In genomic region chr7:81992131-81993061, GRCm38 (mm10) we compare ENCODE assay signal across 9 mouse cellular contexts. TPM values are rescaled to one million over a fixed set of nuclear protein-coding genes. Genes with fewer than 3 reads are reported as not detected.
DNase-seq lines count a peak whose midpoint lies in the region; ATAC-seq lines count a peak whose summit lies in the region.
"Had no signal": no experiment of that assay in that cellular context is flagged by ENCODE, and none has a peak within 500 bp of the region (broad histone marks: within the 10 kb centered on the region; RNA-seq: fewer than 3 reads in every experiment).

Bnc1 (minus strand) TSS chr7:81992292.

- WGBS in heart, embryonic 11.5 days (ENCODE audit: insufficient replicate concordance), result under 1% methylated on average over 105 of the region's 105 CpGs
- WGBS in forebrain, embryonic 16.5 days, result under 1% methylated on average over 74 of the region's 105 CpGs
- under 1% methylated on average over 103 of the region's 105 CpGs for WGBS in limb, embryonic 10.5 days
- under 1% methylated on average over 85 of the region's 105 CpGs for WGBS in neural tube, embryonic 15.5 days

- H3K4me1 ChIP-seq in heart, embryonic 11.5 days (ENCODE audit: control insufficient read depth, insufficient read depth, low read length), result peaks cover 5% of the 10 kb centered on the region; the same call in 1 of the 2 replicates
- peaks cover 15% of the 10 kb centered on the region for H3K4me1 ChIP-seq in forebrain, embryonic 16.5 days (replicated peaks; ENCODE audit: control insufficient read depth, insufficient read depth, low read length)
- H3K4me1 ChIP-seq in limb, embryonic 10.5 days, result peaks cover 53% of the 10 kb centered on the region
- peaks cover 16% of the 10 kb centered on the region for H3K4me1 ChIP-seq in neural tube, embryonic 15.5 days

- peak within 1 kb of the TSS; percentile 58 for H3K9ac ChIP-seq in heart, embryonic 11.5 days (ENCODE audit: low read depth, low read length)
- H3K9ac ChIP-seq in forebrain, embryonic 16.5 days (replicated peaks; ENCODE audit: low read depth, low read length), result peak within 1 kb of the TSS; percentile 37; the same call in 1 of the 2 replicates
- H3K9ac ChIP-seq in neural tube, embryonic 15.5 days (replicated peaks), result peak within 1 kb of the TSS; percentile 38

- H3K27ac ChIP-seq in heart, embryonic 11.5 days (ENCODE audit: low read depth, low read length), result peak within 1 kb of the TSS; percentile 24; the same call in 1 of the 2 replicates
- H3K27ac ChIP-seq in forebrain, embryonic 16.5 days (ENCODE audit: low read length), result no peak within 1 kb of the TSS
- H3K27ac ChIP-seq in limb, embryonic 10.5 days, result peak within 1 kb of the TSS; percentile 83
- no peak within 1 kb of the TSS for H3K27ac ChIP-seq in neural tube, embryonic 15.5 days (replicated peaks)

- DNase-seq in heart, postnatal 25 days (ENCODE audit: low spot score), result no peak
- DNase-seq in NIH3T3 (ENCODE audit: low read depth), result peak; percentile 50
- DNase-seq in limb, embryonic 10.5 days (ENCODE audit: low spot score), result peak; percentile 72
- no peak for DNase-seq in cerebellum, adult 11-12 months

- peaks cover 69% of the 10 kb centered on the region for H3K27me3 ChIP-seq in heart, embryonic 11.5 days (ENCODE audit: control insufficient read depth, insufficient read depth, low read length)
- H3K27me3 ChIP-seq in forebrain, embryonic 16.5 days (replicated peaks; ENCODE audit: control insufficient read depth, insufficient read depth, low read length), result peaks cover 71% of the 10 kb centered on the region
- peaks cover 95% of the 10 kb centered on the region for H3K27me3 ChIP-seq in limb, embryonic 10.5 days (ENCODE audit: low read depth, poor library complexity, severe bottlenecking)
- peaks cover 81% of the 10 kb centered on the region for H3K27me3 ChIP-seq in neural tube, embryonic 15.5 days (replicated peaks)

- H3K4me3 ChIP-seq in heart, embryonic 11.5 days (ENCODE audit: low read depth, low read length), result peak within 1 kb of the TSS; percentile 62
- peak within 1 kb of the TSS; percentile 47 for H3K4me3 ChIP-seq in forebrain, embryonic 16.5 days (replicated peaks; ENCODE audit: low read length)
- peak within 1 kb of the TSS; percentile 66 for H3K4me3 ChIP-seq in limb, embryonic 10.5 days
- peak within 1 kb of the TSS; percentile 40 for H3K4me3 ChIP-seq in neural tube, embryonic 15.5 days (replicated peaks)

- H3K4me2 ChIP-seq in heart, embryonic 11.5 days, result peak within 1 kb of the TSS; percentile 91
- peak within 1 kb of the TSS; percentile 88 for H3K4me2 ChIP-seq in forebrain, embryonic 16.5 days (ENCODE audit: low read length)
- H3K4me2 ChIP-seq in neural tube, embryonic 15.5 days, result peak within 1 kb of the TSS; percentile 94

- ATAC-seq in heart, embryonic 11.5 days (replicated peaks; ENCODE audit: insufficient number of reproducible peaks, low FRiP score, low TSS enrichment), result peak; percentile 63; the same call in 1 of the 2 replicates
- ATAC-seq in forebrain, embryonic 16.5 days, result peak; percentile 65; the same call in 1 of the 2 replicates
- ATAC-seq in neural tube, embryonic 15.5 days (ENCODE audit: low FRiP score), result peak; percentile 61; the same call in 1 of the 2 replicates
- ATAC-seq in monocyte, adult 5-6 weeks (replicated peaks; ENCODE audit: insufficient number of reproducible peaks, low FRiP score, low TSS enrichment, poor library complexity, severe bottlenecking), result no peak

- intact Hi-C loops in heart, postnatal 25 days (cut with DNase I), result no loop called here

- H3K9me3 ChIP-seq in heart, embryonic 11.5 days (replicated peaks; ENCODE audit: control insufficient read depth, low read length), result no peaks in the 10 kb centered on the region
- no peaks in the 10 kb centered on the region for H3K9me3 ChIP-seq in forebrain, embryonic 16.5 days (ENCODE audit: control insufficient read depth, low read length)
- no peaks in the 10 kb centered on the region for H3K9me3 ChIP-seq in limb, embryonic 10.5 days (replicated peaks)
- H3K9me3 ChIP-seq in neural tube, embryonic 15.5 days (replicated peaks), result no peaks in the 10 kb centered on the region

- no peaks in the 10 kb centered on the region for H3K36me3 ChIP-seq in heart, embryonic 11.5 days (ENCODE audit: control insufficient read depth, insufficient read depth, low read length)
- H3K36me3 ChIP-seq in forebrain, embryonic 16.5 days (ENCODE audit: control insufficient read depth, insufficient read depth), result no peaks in the 10 kb centered on the region
- no peaks in the 10 kb centered on the region for H3K36me3 ChIP-seq in limb, embryonic 10.5 days
- no peaks in the 10 kb centered on the region for H3K36me3 ChIP-seq in neural tube, embryonic 15.5 days

RNA-seq across cellular contexts. Expression of gene Bnc1, which starts in this region (rescaled TPM):
- 8.5 and 8.6 TPM in 2 replicates for polyA plus RNA-seq in heart, embryonic 11.5 days (2014; fragmentation: Nextera tagmentation; extraction: Ambion mirVana)
- total RNA-seq in heart, postnatal 25 days (2021), result 1 to 10 TPM; 1.7 to 2.3 TPM
- 0.09 TPM in 1 of 2 replicates, not detected in the other for polyA plus RNA-seq in forebrain, embryonic 16.5 days (2015; fragmentation: Nextera tagmentation; extraction: Ambion mirVana)
- 3.0 and 4.0 TPM in 2 replicates for polyA plus RNA-seq in limb, embryonic 10.5 days (2016; fragmentation: Nextera tagmentation; extraction: Ambion mirVana)
- polyA plus RNA-seq in neural tube, embryonic 15.5 days (2015; fragmentation: Nextera tagmentation; extraction: Ambion mirVana), result 1.7 and 3.1 TPM in 2 replicates
- total RNA-seq in monocyte, adult 5-6 weeks (2017), result not detected in 3 replicates
- total RNA-seq: MEL had no signal

Comparison
In these comparisons a context has a peak if more than half of its experiments do, and no peak if none do; other contexts are left out.
1. Peak in ATAC-seq, H3K4me3 ChIP-seq, H3K9ac ChIP-seq and H3K4me2 ChIP-seq in forebrain, embryonic 16.5 days; RNA of the gene not detected or under 1 TPM.
2. H3K27ac ChIP-seq: peak in heart, embryonic 11.5 days (single experiment) and limb, embryonic 10.5 days (single experiment); none in forebrain, embryonic 16.5 days (single experiment) and neural tube, embryonic 15.5 days (single experiment).
3. DNase-seq: peak in NIH3T3 (single experiment) and limb, embryonic 10.5 days (single experiment); none in heart, postnatal 25 days (single experiment) and cerebellum, adult 11-12 months (single experiment).
4. Peak in every context shown above with its lines, with median percentiles within 50 percentile points of each other: H3K4me2 ChIP-seq, H3K4me3 ChIP-seq and H3K9ac ChIP-seq.